Mouse (Mus musculus) G1E (cell line): ENCODE results near the gene Trib2.

Experiments used
- CTCF ChIP-seq: IDR thresholded peaks from 2 replicates; pipeline ENCODE4 v1.5.1; 2012; ENCODE audit warnings: low read depth, low read length, inconsistent platforms, mixed read lengths
- TAL1 ChIP-seq: conservative IDR thresholded peaks from 2 replicates; pipeline ENCODE4 v1.6.1; 2012; ENCODE audit warnings: low read depth, low read length, inconsistent platforms, mixed read lengths

GRCm38 (mm10) chr12:15800914-15801570, 15.7 kb downstream of the Trib2 start:
- no peak for TF ChIP-seq CTCF
- no peak for TF ChIP-seq TAL1
